ENCODE assay signal across 9 mouse cellular contexts in genomic region chr7:45234922-45235571, GRCm38 (mm10). TPM values are rescaled to one million over a fixed set of nuclear protein-coding genes. Genes with fewer than 3 reads are reported as not detected.
A peak's percentile ranks its signal among the peaks of the same experiment; 100 is the strongest.
DNase-seq lines count a peak whose midpoint lies in the region; ATAC-seq and TF ChIP-seq lines count a peak whose summit lies in the region.
"Had no signal": no experiment of that assay in that cellular context is flagged by ENCODE, and none has a peak within 500 bp of the region (broad histone marks: within the 10 kb centered on the region; RNA-seq: fewer than 3 reads in every experiment).

No protein-coding gene starts in this region.

- peak overlapping the region; percentile 56 for H3K27ac ChIP-seq in forebrain, embryonic 10.5 days
- H3K27ac ChIP-seq in hindbrain, embryonic 11.5 days (ENCODE audit: low read depth, low read length): 0 out of 2 replicates have a peak overlapping the region, but pooled peaks have one; percentile 27
- no peak overlapping the region for H3K27ac ChIP-seq in midbrain, postnatal 0 days (ENCODE audit: low read depth, low read length)
- no peak overlapping the region for H3K27ac ChIP-seq in cerebellum, adult 2 months (ENCODE audit: insufficient read depth, low read length)

- peak overlapping the region; percentile 43 for H3K4me3 ChIP-seq in forebrain, embryonic 10.5 days
- H3K4me3 ChIP-seq in hindbrain, embryonic 11.5 days (ENCODE audit: low read depth, low read length): no peak overlapping the region
- H3K4me3 ChIP-seq in midbrain, postnatal 0 days (ENCODE audit: low read depth, low read length): no peak overlapping the region
- H3K4me3 ChIP-seq in cerebellum, adult 2 months (replicated peaks; ENCODE audit: insufficient read depth, low read depth, low read length): no peak overlapping the region
- H3K4me3 ChIP-seq: megakaryocyte, embryonic 14.5 days had no signal

- peaks cover 67% of the 10 kb centered on the region for H3K27me3 ChIP-seq in forebrain, embryonic 10.5 days (ENCODE audit: poor library complexity, severe bottlenecking)
- peaks cover 4% of the 10 kb centered on the region for H3K27me3 ChIP-seq in hindbrain, embryonic 11.5 days (ENCODE audit: control insufficient read depth, insufficient read depth, low read length)
- peaks cover 5% of the 10 kb centered on the region; the same call in 1 of the 2 replicates for H3K27me3 ChIP-seq in midbrain, postnatal 0 days (ENCODE audit: insufficient read depth, low read length)
- H3K27me3 ChIP-seq in cerebellum, adult 2 months (ENCODE audit: control insufficient read depth, insufficient read depth, low read length): no peaks in the 10 kb centered on the region

- H3K36me3 ChIP-seq in forebrain, embryonic 10.5 days (replicated peaks): peaks cover 43% of the 10 kb centered on the region
- H3K36me3 ChIP-seq in hindbrain, embryonic 11.5 days (ENCODE audit: control insufficient read depth, insufficient read depth, low read length): peaks cover 11% of the 10 kb centered on the region; the same call in 1 of the 2 replicates
- H3K36me3 ChIP-seq in midbrain, postnatal 0 days (ENCODE audit: insufficient read depth, low read length): no peaks in the 10 kb centered on the region

- TF ChIP-seq CTCF in midbrain, postnatal 0 days (IDR thresholded peaks at IDR 0.05): no peak
- no peak for TF ChIP-seq CTCF in cerebellum, adult 2 months (IDR thresholded peaks at IDR 0.05; ENCODE audit: borderline replicate concordance, insufficient read depth, low read depth, low read length)

- H3K9me3 ChIP-seq in forebrain, embryonic 10.5 days: no peaks in the 10 kb centered on the region
- H3K9me3 ChIP-seq in hindbrain, embryonic 11.5 days (ENCODE audit: control insufficient read depth, low read length): no peaks in the 10 kb centered on the region
- H3K9me3 ChIP-seq in midbrain, postnatal 0 days (ENCODE audit: low read length): no peaks in the 10 kb centered on the region
- H3K9me3 ChIP-seq: megakaryocyte, embryonic 14.5 days had no signal

- no peak overlapping the region; the same call in 1 of the 2 replicates for H3K9ac ChIP-seq in hindbrain, embryonic 11.5 days (ENCODE audit: low read depth, low read length)
- H3K9ac ChIP-seq in midbrain, postnatal 0 days (replicated peaks; ENCODE audit: low read length, poor library complexity, severe bottlenecking): 0 out of 2 replicates have a peak overlapping the region, but pooled peaks have one; percentile 8

- ATAC-seq in hindbrain, embryonic 11.5 days (ENCODE audit: low FRiP score): peak; percentile 76
- peak; percentile 50; the same call in 1 of the 2 replicates for ATAC-seq in midbrain, postnatal 0 days (ENCODE audit: low FRiP score)
- no peak for ATAC-seq in cerebellum, adult (ENCODE audit: insufficient number of reproducible peaks, low FRiP score, low TSS enrichment)

- TF ChIP-seq POLR2A in cerebellum, adult 2 months (IDR thresholded peaks at IDR 0.05; ENCODE audit: borderline replicate concordance, insufficient read depth, low read length): no peak

- 4% methylated on average over 21 of the region's 21 CpGs for WGBS in forebrain, embryonic 10.5 days
- 4% methylated on average over 21 of the region's 21 CpGs for WGBS in hindbrain, embryonic 11.5 days
- 20% methylated on average over 21 of the region's 21 CpGs for WGBS in midbrain, postnatal 0 days
- 43% methylated on average over 21 of the region's 21 CpGs for WGBS in cerebellum, adult 2 months

- peak; percentile 25 for DNase-seq in ovary, postnatal 36 days (ENCODE audit: low spot score)
- DNase-seq in ovary, adult 18-20 months (ENCODE audit: low spot score): no peak
- peak; percentile 71 for DNase-seq in forebrain, embryonic 10.5 days (ENCODE audit: extremely low spot score, low spot score)
- peak; percentile 72 for DNase-seq in hindbrain, embryonic 11.5 days (ENCODE audit: low spot score)
- peak; percentile 43 for DNase-seq in liver
- peak; percentile 43 for DNase-seq in midbrain, postnatal 0 days (ENCODE audit: low spot score)
- DNase-seq in cerebellum, adult 2 months: no peak

- peaks cover 55% of the 10 kb centered on the region for H3K4me1 ChIP-seq in forebrain, embryonic 10.5 days
- H3K4me1 ChIP-seq in hindbrain, embryonic 11.5 days (replicated peaks; ENCODE audit: control insufficient read depth, insufficient read depth, low read length): peaks cover 7% of the 10 kb centered on the region
- peaks cover 9% of the 10 kb centered on the region; the same call in 1 of the 2 replicates for H3K4me1 ChIP-seq in midbrain, postnatal 0 days (ENCODE audit: insufficient read depth, low read length)
- H3K4me1 ChIP-seq in cerebellum, adult 2 months (ENCODE audit: control insufficient read depth, insufficient read depth, low read length): peaks cover 6% of the 10 kb centered on the region

- peak overlapping the region; percentile 4; the same call in 1 of the 2 replicates for H3K4me2 ChIP-seq in hindbrain, embryonic 11.5 days (replicated peaks; ENCODE audit: low read depth, low read length)
- peak overlapping the region; percentile 29; the same call in 1 of the 2 replicates for H3K4me2 ChIP-seq in midbrain, postnatal 0 days (ENCODE audit: low read depth, low read length, poor library complexity, severe bottlenecking)

RNA-seq across cellular contexts. Expression of gene Cd37, which starts 3.9 kb away (rescaled TPM):
- polyA plus RNA-seq in forebrain, embryonic 10.5 days (2016; fragmentation: Nextera tagmentation; extraction: Ambion mirVana): 1.1 TPM in 2 replicates
- polyA plus RNA-seq in hindbrain, embryonic 11.5 days (2014; fragmentation: Nextera tagmentation; extraction: Ambion mirVana): 1.1 and 2.5 TPM in 2 replicates
- 1.2 and 1.7 TPM in 2 replicates for total RNA-seq in midbrain, postnatal 0 days (2014; rRNA removed)
- 1.5 and 2.4 TPM in 2 replicates for polyA plus RNA-seq in midbrain, postnatal 0 days (2015; fragmentation: Nextera tagmentation; extraction: Ambion mirVana)
- polyA plus RNA-seq in cerebellum, adult 2 months (2012; rRNA removed): 3.1 and 4.3 TPM in 2 replicates

RNA-seq across cellular contexts. Expression of gene Slc6a16, which starts 5.8 kb away (rescaled TPM):
- polyA plus RNA-seq in forebrain, embryonic 10.5 days (2016; fragmentation: Nextera tagmentation; extraction: Ambion mirVana): not detected in 2 replicates
- 0.14 and 0.32 TPM in 2 replicates for polyA plus RNA-seq in hindbrain, embryonic 11.5 days (2014; fragmentation: Nextera tagmentation; extraction: Ambion mirVana)
- 0.16 and 1.3 TPM in 2 replicates for total RNA-seq in midbrain, postnatal 0 days (2014; rRNA removed)
- 2.3 and 3.1 TPM in 2 replicates for polyA plus RNA-seq in midbrain, postnatal 0 days (2015; fragmentation: Nextera tagmentation; extraction: Ambion mirVana)
- 2.6 and 3.1 TPM in 2 replicates for polyA plus RNA-seq in cerebellum, adult 2 months (2012; rRNA removed)

RNA-seq across cellular contexts. Expression of gene Tead2, which starts 19.5 kb away (rescaled TPM):
- 337 and 380 TPM in 2 replicates for polyA plus RNA-seq in forebrain, embryonic 10.5 days (2016; fragmentation: Nextera tagmentation; extraction: Ambion mirVana)
- 229 and 242 TPM in 2 replicates for polyA plus RNA-seq in hindbrain, embryonic 11.5 days (2014; fragmentation: Nextera tagmentation; extraction: Ambion mirVana)
- 31.2 and 54.8 TPM in 2 replicates for total RNA-seq in midbrain, postnatal 0 days (2014; rRNA removed)
- 16.8 and 17.0 TPM in 2 replicates for polyA plus RNA-seq in midbrain, postnatal 0 days (2015; fragmentation: Nextera tagmentation; extraction: Ambion mirVana)
- polyA plus RNA-seq in cerebellum, adult 2 months (2012; rRNA removed): 4.7 and 5.0 TPM in 2 replicates

RNA-seq across cellular contexts. Expression of gene Dkkl1, which starts 23.1 kb away (rescaled TPM):
- polyA plus RNA-seq in forebrain, embryonic 10.5 days (2016; fragmentation: Nextera tagmentation; extraction: Ambion mirVana): 1.0 TPM in 2 replicates
- 1.6 and 1.7 TPM in 2 replicates for polyA plus RNA-seq in hindbrain, embryonic 11.5 days (2014; fragmentation: Nextera tagmentation; extraction: Ambion mirVana)
- 9.0 and 14.4 TPM in 2 replicates for total RNA-seq in midbrain, postnatal 0 days (2014; rRNA removed)
- 23.8 and 23.9 TPM in 2 replicates for polyA plus RNA-seq in midbrain, postnatal 0 days (2015; fragmentation: Nextera tagmentation; extraction: Ambion mirVana)
- 0.36 and 0.51 TPM in 2 replicates for polyA plus RNA-seq in cerebellum, adult 2 months (2012; rRNA removed)

RNA-seq across cellular contexts. Expression of gene Ccdc155, which starts 30.4 kb away (rescaled TPM):
- polyA plus RNA-seq in forebrain, embryonic 10.5 days (2016; fragmentation: Nextera tagmentation; extraction: Ambion mirVana): 0.57 and 0.66 TPM in 2 replicates
- polyA plus RNA-seq in hindbrain, embryonic 11.5 days (2014; fragmentation: Nextera tagmentation; extraction: Ambion mirVana): 0.31 and 0.40 TPM in 2 replicates
- total RNA-seq in midbrain, postnatal 0 days (2014; rRNA removed): 0.24 and 0.38 TPM in 2 replicates
- 0.32 and 0.50 TPM in 2 replicates for polyA plus RNA-seq in midbrain, postnatal 0 days (2015; fragmentation: Nextera tagmentation; extraction: Ambion mirVana)
- 1.9 and 2.4 TPM in 2 replicates for polyA plus RNA-seq in cerebellum, adult 2 months (2012; rRNA removed)

Comparison
In these comparisons a context has a peak if more than half of its experiments do, and no peak if none do; other contexts are left out.
1. DNase-seq: peak in ovary, postnatal 36 days (single experiment), forebrain, embryonic 10.5 days (single experiment), hindbrain, embryonic 11.5 days (single experiment), liver (single experiment) and midbrain, postnatal 0 days (single experiment); none in ovary, adult 18-20 months (single experiment) and cerebellum, adult 2 months (0 of 2).
2. H3K27ac ChIP-seq: peak in forebrain, embryonic 10.5 days (single experiment) and hindbrain, embryonic 11.5 days (single experiment); none in midbrain, postnatal 0 days (single experiment) and cerebellum, adult 2 months (single experiment).
3. RNA of gene Tead2, which starts 19.5 kb away (polyA plus RNA-seq): 337 to 380 TPM in forebrain, embryonic 10.5 days and 229 to 242 TPM in hindbrain, embryonic 11.5 days; 16.8 to 17.0 TPM in midbrain, postnatal 0 days and 4.7 to 5.0 TPM in cerebellum, adult 2 months; every median in the first group is over 10 times any median in the second.